Mouse (Mus musculus) kidney, adult 2 months (tissue): ENCODE measurements at regions not wholly inside any gene's neighbourhood (a gene's known extent, or its start where the extent isn't known, plus 50 kb on each side); places are given as distances from the start of the nearest gene placed in this dataset.

Experiments used
- CTCF ChIP-seq: fragments of 200-500 bp; conservative IDR thresholded peaks from 2 replicates; pipeline ENCODE4 v1.5.1; 2011; ENCODE audit warnings: low read depth, mild to moderate bottlenecking, control low read depth, low read length, moderate library complexity, mixed read lengths; ENCODE audit not compliant: insufficient read depth, insufficient read length
- POLR2A ChIP-seq: fragments of 200-500 bp; IDR thresholded peaks from one replicate; pipeline ENCODE4 v1.6.1; 2011; ENCODE audit warnings: low read depth, low read length, control low read depth

GRCm38 (mm10) chr7:129832830-129833229 is 241.2 kb downstream of the Wdr11 start:
- TF ChIP-seq CTCF (no peak), POLR2A (no peak)
